Mouse (Mus musculus) intestine, embryonic 14.5 days (tissue): Measurements from ENCODE around the gene Satb2. TPM values are rescaled to one million over a fixed set of nuclear protein-coding genes. Genes with fewer than 3 reads are reported as not detected.
"Not testable (repeated sequence)": the region's sequence is repeated elsewhere in the genome, so short reads cannot be mapped to it uniquely, and the experiment has no call there.

ENCODE experiments used
- ATAC-seq: fragments of 200-750 bp; cut with Nextera tagmentation; replicated peaks from 2 replicates; pipeline ENCODE4 v1.8.0; 2017; ENCODE audit warnings: low read depth, moderate number of reproducible peaks, moderate TSS enrichment, moderate library complexity; ENCODE audit not compliant: low FRiP score, low TSS enrichment
- DNase-seq: peaks from one replicate; pipeline ENCODE4 v3.0.0-alpha.2; 2018; ENCODE audit warnings: low spot score
- H3K27ac ChIP-seq: fragments of 300-500 bp; sonication (generic); 2 replicates; pipeline ENCODE4 v1.5.1; 2014; ENCODE audit warnings: low read depth, mild to moderate bottlenecking, control low read depth
- H3K27me3 ChIP-seq: fragments of 300-500 bp; sonication (generic); replicated peaks from 2 replicates; pipeline ENCODE4 v1.6.1; 2014; ENCODE audit warnings: low read length, control low read depth; ENCODE audit not compliant: control insufficient read depth, insufficient read depth
- H3K36me3 ChIP-seq: fragments of 300-500 bp; sonication (generic); 2 replicates; pipeline ENCODE4 v1.6.1; 2014; ENCODE audit warnings: low read length, control low read depth; ENCODE audit not compliant: control insufficient read depth, insufficient read depth
- H3K4me1 ChIP-seq: fragments of 300-500 bp; sonication (generic); replicated peaks from 2 replicates; pipeline ENCODE4 v1.6.1; 2014; ENCODE audit warnings: low read length, control low read depth, mixed read lengths; ENCODE audit not compliant: control insufficient read depth, insufficient read depth
- H3K4me2 ChIP-seq: fragments of 300-500 bp; sonication (generic); 2 replicates; pipeline ENCODE4 v1.6.1; 2014; ENCODE audit warnings: low read length
- H3K4me3 ChIP-seq: fragments of 300-500 bp; sonication (generic); 2 replicates; pipeline ENCODE4 v1.5.1; 2014; ENCODE audit warnings: low read depth, low read length, control low read depth, mixed read lengths
- H3K9ac ChIP-seq: fragments of 300-500 bp; sonication (generic); 2 replicates; pipeline ENCODE4 v1.6.1; 2014; ENCODE audit warnings: mild to moderate bottlenecking, low read length
- H3K9me3 ChIP-seq: fragments of 300-500 bp; sonication (generic); 2 replicates; pipeline ENCODE4 v1.6.1; 2016; ENCODE audit warnings: low read length, control low read depth; ENCODE audit not compliant: control insufficient read depth
- WGBS: fragments of 180-500 bp; shearing (Covaris S2); extraction: QIAGEN DNeasy Blood & Tissue Kit; methylation state at CpG from one replicate; pipeline ENCODE4 v1.1.7; 2014; 5-methylcytosine and 5-hydroxymethylcytosine counted together
- polyA plus RNA-seq: library from polyadenylated mRNA; unstranded; fragments of >200 nt; fragmentation: Nextera tagmentation; extraction: Ambion mirVana; gene quantifications from 2 replicates; pipeline ENCODE4 v1.2.1, GENCODE M21; 2014

Gene Satb2
- polyA plus RNA-seq, 1 experiment from 2014 or later, result 4.3 TPM

- H3K4me1 ChIP-seq, result no peaks in the 10 kb centered on the region
- H3K27ac ChIP-seq, result no peak overlapping the region
- H3K4me3 ChIP-seq, result no peak overlapping the region
- H3K36me3 ChIP-seq, result no peaks in the 10 kb centered on the region
- no peak overlapping the region for H3K9ac ChIP-seq
- H3K4me2 ChIP-seq, result no peak overlapping the region
- 72% methylated on average over 3 of the region's 3 CpGs for WGBS
- H3K9me3 ChIP-seq, result no peaks in the 10 kb centered on the region
- no peak for DNase-seq
- no peaks in the 10 kb centered on the region for H3K27me3 ChIP-seq
- ATAC-seq, result no peak
Measured at GRCm38 (mm10) chr1:56822025-56822424, 156.4 kb downstream of the Satb2 start.

- Histone ChIP-seq H3K36me3 (no peaks in the 10 kb centered on the region), H3K4me1 (no peaks in the 10 kb centered on the region), H3K9me3 (no peaks in the 10 kb centered on the region), H3K9ac (no peak overlapping the region), H3K27ac (no peak overlapping the region), H3K27me3 (no peaks in the 10 kb centered on the region), H3K4me3 (no peak overlapping the region), H3K4me2 (no peak overlapping the region)
- ATAC-seq (no peak), DNase-seq (no peak)
Measured at GRCm38 (mm10) chr1:56813506-56813905, 164.9 kb downstream of the Satb2 start.

- WGBS, result 83% methylated on average over 4 of the region's 4 CpGs
- H3K4me3 ChIP-seq, result no peak overlapping the region
- no peaks in the 10 kb centered on the region for H3K4me1 ChIP-seq
- no peaks in the 10 kb centered on the region for H3K27me3 ChIP-seq
- no peaks in the 10 kb centered on the region for H3K9me3 ChIP-seq
- H3K27ac ChIP-seq, result no peak overlapping the region
- no peaks in the 10 kb centered on the region for H3K36me3 ChIP-seq
- H3K4me2 ChIP-seq, result no peak overlapping the region
- ATAC-seq (no peak), DNase-seq (no peak)
- H3K9ac ChIP-seq, result no peak overlapping the region
Measured at GRCm38 (mm10) chr1:56812961-56813360, 165.5 kb downstream of the Satb2 start.

GRCm38 (mm10) chr1:56811486-56811885, 167.0 kb downstream of the Satb2 start:
- Histone ChIP-seq H3K27me3 (no peaks in the 10 kb centered on the region), H3K9me3 (no peaks in the 10 kb centered on the region), H3K4me3 (no peak overlapping the region), H3K36me3 (no peaks in the 10 kb centered on the region), H3K9ac (no peak overlapping the region), H3K4me2 (no peak overlapping the region), H3K27ac (no peak overlapping the region), H3K4me1 (no peaks in the 10 kb centered on the region)
- 82% methylated on average over 3 of the region's 3 CpGs for WGBS
- DNase-seq (no peak), ATAC-seq (no peak)

- H3K4me1 ChIP-seq, result no peaks in the 10 kb centered on the region
- no peaks in the 10 kb centered on the region for H3K36me3 ChIP-seq
- no peak overlapping the region for H3K9ac ChIP-seq
- H3K27ac ChIP-seq, result no peak overlapping the region
- no peak for ATAC-seq
- no peak for DNase-seq
- H3K9me3 ChIP-seq, result no peaks in the 10 kb centered on the region
- no peak overlapping the region for H3K4me3 ChIP-seq
- no peaks in the 10 kb centered on the region for H3K27me3 ChIP-seq
- no peak overlapping the region for H3K4me2 ChIP-seq
- WGBS, result 81% methylated on average over 5 of the region's 5 CpGs
Measured at GRCm38 (mm10) chr1:56806006-56806405, 172.4 kb downstream of the Satb2 start.

- DNase-seq, result no peak
- H3K9ac ChIP-seq, result no peak overlapping the region
- WGBS, result 82% methylated on average over 7 of the region's 7 CpGs
Measured at GRCm38 (mm10) chr1:56800611-56801010, 177.8 kb downstream of the Satb2 start.

GRCm38 (mm10) chr1:56795016-56795608, 183.3 kb downstream of the Satb2 start:
- H3K27me3 ChIP-seq, result no peaks in the 10 kb centered on the region
- no peak overlapping the region for H3K4me3 ChIP-seq
- H3K9me3 ChIP-seq, result no peaks in the 10 kb centered on the region
- no peak overlapping the region for H3K27ac ChIP-seq
- 75% methylated on average over 19 of the region's 19 CpGs for WGBS
- ATAC-seq, result no peak
- H3K9ac ChIP-seq, result no peak overlapping the region
- H3K4me1 ChIP-seq, result no peaks in the 10 kb centered on the region
- H3K4me2 ChIP-seq, result no peak overlapping the region
- no peaks in the 10 kb centered on the region for H3K36me3 ChIP-seq
- DNase-seq, result no peak

More at GRCm38 (mm10) chr1:56800611-56801010, 177.8 kb downstream of the Satb2 start:
- Histone ChIP-seq H3K4me2 (no peak overlapping the region), H3K36me3 (no peaks in the 10 kb centered on the region), H3K4me3 (no peak overlapping the region), H3K4me1 (no peaks in the 10 kb centered on the region), H3K27ac (no peak overlapping the region), H3K9me3 (no peaks in the 10 kb centered on the region), H3K27me3 (no peaks in the 10 kb centered on the region)
- ATAC-seq, result no peak

- H3K27me3 ChIP-seq, result no peaks in the 10 kb centered on the region
- DNase-seq (no peak), ATAC-seq (no peak)
- H3K27ac ChIP-seq, result no peak overlapping the region
- no peak overlapping the region for H3K4me2 ChIP-seq
- H3K9ac ChIP-seq, result no peak overlapping the region
- no peaks in the 10 kb centered on the region for H3K4me1 ChIP-seq
- H3K9me3 ChIP-seq, result no peaks in the 10 kb centered on the region
- H3K36me3 ChIP-seq, result no peaks in the 10 kb centered on the region
- 76% methylated on average over 2 of the region's 2 CpGs for WGBS
- H3K4me3 ChIP-seq, result no peak overlapping the region
Measured at GRCm38 (mm10) chr1:56789641-56790040, 188.8 kb downstream of the Satb2 start.

GRCm38 (mm10) chr1:56782139-56782538, 196.3 kb downstream of the Satb2 start:
- H3K4me1 ChIP-seq, DNase-seq, H3K27me3 ChIP-seq, H3K4me2 ChIP-seq, H3K27ac ChIP-seq, H3K4me3 ChIP-seq, H3K9me3 ChIP-seq, H3K9ac ChIP-seq, H3K36me3 ChIP-seq: not testable (repeated sequence)
- peak; percentile 88 for ATAC-seq
- WGBS, result 89% methylated on average over 13 of the region's 13 CpGs
